Mouse (Mus musculus) bone marrow macrophage, adult 2 months (primary cell): Measurements from ENCODE around the gene Fmo2.

Experiments
- CTCF ChIP-seq: IDR thresholded peaks from 2 replicates; pipeline ENCODE4 v1.5.1; 2012; ENCODE audit warnings: low read depth, mild to moderate bottlenecking, low read length, moderate library complexity
- POLR2A ChIP-seq: IDR thresholded peaks from 2 replicates; pipeline ENCODE4 v1.6.1; 2012; ENCODE audit warnings: mild to moderate bottlenecking, low read depth, low read length, borderline replicate concordance

- TF ChIP-seq CTCF (no peak), POLR2A (no peak)
Measured at GRCm38 (mm10) chr1:162897838-162898811, at the start of gene Fmo2.
